Mouse (Mus musculus) kidney, embryonic 15.5 days (tissue): ENCODE measurements around the gene Elobl. TPM values are rescaled to one million over a fixed set of nuclear protein-coding genes. Genes with fewer than 3 reads are reported as not detected.

Experiments
- ATAC-seq: fragments of 200-750 bp; cut with Nextera tagmentation; replicated peaks from 2 replicates; pipeline ENCODE4 v1.8.0; 2017; ENCODE audit warnings: moderate TSS enrichment; ENCODE audit not compliant: low FRiP score
- H3K27ac ChIP-seq: fragments of 300-500 bp; sonication (generic); 2 replicates; pipeline ENCODE4 v1.5.1; 2015; ENCODE audit warnings: mild to moderate bottlenecking, inconsistent platforms
- H3K27me3 ChIP-seq: fragments of 300-500 bp; sonication (generic); 2 replicates; pipeline ENCODE4 v1.6.1; 2015; ENCODE audit warnings: inconsistent platforms
- H3K36me3 ChIP-seq: fragments of 300-500 bp; sonication (generic); 2 replicates; pipeline ENCODE4 v1.6.1; 2015; ENCODE audit warnings: inconsistent platforms
- H3K4me1 ChIP-seq: fragments of 300-500 bp; sonication (generic); 2 replicates; pipeline ENCODE4 v1.6.1; 2015; ENCODE audit warnings: inconsistent platforms
- H3K4me2 ChIP-seq: fragments of 300-500 bp; sonication (generic); 2 replicates; pipeline ENCODE4 v1.6.1; 2015; ENCODE audit warnings: moderate library complexity, mild to moderate bottlenecking, inconsistent platforms
- H3K4me3 ChIP-seq: fragments of 300-500 bp; sonication (generic); replicated peaks from 2 replicates; pipeline ENCODE4 v1.5.1; 2015; ENCODE audit warnings: mild to moderate bottlenecking, inconsistent platforms
- H3K9ac ChIP-seq: fragments of 300-500 bp; sonication (generic); 2 replicates; pipeline ENCODE4 v1.6.1; 2015; ENCODE audit warnings: mild to moderate bottlenecking, inconsistent platforms
- H3K9me3 ChIP-seq: fragments of 300-500 bp; sonication (generic); replicated peaks from 2 replicates; pipeline ENCODE4 v1.6.1; 2016; ENCODE audit warnings: inconsistent platforms
- WGBS: fragments of 180-500 bp; shearing (Covaris S2); methylation state at CpG from one replicate; pipeline ENCODE4 v1.1.7; 2015; ENCODE audit warnings: mixed read lengths; 5-methylcytosine and 5-hydroxymethylcytosine counted together
- polyA plus RNA-seq: library from polyadenylated mRNA; unstranded; fragments of >200 nt; fragmentation: Nextera tagmentation; extraction: Ambion mirVana; gene quantifications from 2 replicates; pipeline ENCODE4 v1.2.1, GENCODE M21; 2015

Gene Elobl
- polyA plus RNA-seq, result not detected in 2 replicates

- Histone ChIP-seq H3K4me2 (no peak within 1 kb of the TSS), H3K9ac (no peak within 1 kb of the TSS), H3K27ac (no peak within 1 kb of the TSS), H3K36me3 (no peaks in the 10 kb centered on the region), H3K4me3 (no peak within 1 kb of the TSS), H3K27me3 (no peaks in the 10 kb centered on the region), H3K9me3 (no peaks in the 10 kb centered on the region), H3K4me1 (no peaks in the 10 kb centered on the region)
- 88% methylated on average over 3 of the region's 3 CpGs for WGBS
- ATAC-seq, result no peak
Measured at GRCm38 (mm10) chr11:88966881-88967361, at the start of gene Elobl. Gene Elobl, minus strand, starts transcription at chr11:88966931.

- H3K4me3 ChIP-seq, result no peak overlapping the region
- no peak overlapping the region for H3K4me2 ChIP-seq
- no peaks in the 10 kb centered on the region for H3K9me3 ChIP-seq
- no peaks in the 10 kb centered on the region for H3K27me3 ChIP-seq
- 91% methylated on average over 5 of the region's 5 CpGs for WGBS
- no peak for ATAC-seq
- peaks cover 73% of the 10 kb centered on the region for H3K36me3 ChIP-seq
- H3K27ac ChIP-seq, result no peak overlapping the region
- H3K4me1 ChIP-seq, result no peaks in the 10 kb centered on the region
- H3K9ac ChIP-seq, result no peak overlapping the region
Measured at GRCm38 (mm10) chr11:89012241-89012640, 45.5 kb upstream of the Elobl start.

GRCm38 (mm10) chr11:89009496-89009895 lies 42.8 kb upstream of the Elobl start:
- Histone ChIP-seq H3K27me3 (no peaks in the 10 kb centered on the region), H3K27ac (no peak overlapping the region), H3K4me1 (no peaks in the 10 kb centered on the region), H3K9ac (no peak overlapping the region), H3K4me2 (no peak overlapping the region), H3K36me3 (peaks cover 63% of the 10 kb centered on the region), H3K9me3 (no peaks in the 10 kb centered on the region), H3K4me3 (no peak overlapping the region)
- WGBS, result 87% methylated on average over 7 of the region's 7 CpGs
- ATAC-seq, result no peak

GRCm38 (mm10) chr11:89009066-89009465 lies 42.3 kb upstream of the Elobl start:
- Histone ChIP-seq H3K9me3 (no peaks in the 10 kb centered on the region), H3K4me2 (no peak overlapping the region), H3K4me3 (no peak overlapping the region), H3K4me1 (0 out of 2 replicates have a peak, but pooled peaks cover 1% of the 10 kb centered on the region), H3K36me3 (peaks cover 63% of the 10 kb centered on the region), H3K27ac (no peak overlapping the region), H3K27me3 (no peaks in the 10 kb centered on the region), H3K9ac (no peak overlapping the region)
- 84% methylated on average over 9 of the region's 9 CpGs for WGBS
- ATAC-seq, result no peak

GRCm38 (mm10) chr11:89007582-89007981 lies 40.9 kb upstream of the Elobl start:
- Histone ChIP-seq H3K36me3 (peaks cover 56% of the 10 kb centered on the region), H3K27me3 (no peaks in the 10 kb centered on the region), H3K27ac (no peak overlapping the region), H3K9ac (no peak overlapping the region), H3K9me3 (no peaks in the 10 kb centered on the region), H3K4me1 (peaks cover 12% of the 10 kb centered on the region; the same call in 1 of the 2 replicates), H3K4me3 (no peak overlapping the region), H3K4me2 (no peak overlapping the region)
- WGBS, result 88% methylated on average over 3 of the region's 3 CpGs
- ATAC-seq, result no peak

- Histone ChIP-seq H3K9me3 (no peaks in the 10 kb centered on the region), H3K27me3 (no peaks in the 10 kb centered on the region), H3K9ac (no peak overlapping the region), H3K27ac (no peak overlapping the region), H3K4me2 (no peak overlapping the region), H3K4me3 (no peak overlapping the region), H3K4me1 (peaks cover 15% of the 10 kb centered on the region; the same call in 1 of the 2 replicates), H3K36me3 (peaks cover 44% of the 10 kb centered on the region)
- no peak for ATAC-seq
Measured at GRCm38 (mm10) chr11:89006404-89006803, 39.7 kb upstream of the Elobl start.

GRCm38 (mm10) chr11:89005473-89005872 lies 38.7 kb upstream of the Elobl start:
- Histone ChIP-seq H3K4me2 (no peak overlapping the region), H3K9ac (no peak overlapping the region), H3K4me1 (peaks cover 15% of the 10 kb centered on the region; the same call in 1 of the 2 replicates), H3K27me3 (no peaks in the 10 kb centered on the region), H3K36me3 (peaks cover 35% of the 10 kb centered on the region), H3K4me3 (no peak overlapping the region), H3K27ac (no peak overlapping the region), H3K9me3 (no peaks in the 10 kb centered on the region)
- WGBS, result 57% methylated on average over 5 of the region's 5 CpGs
- no peak for ATAC-seq

GRCm38 (mm10) chr11:89003726-89004125 lies 37.0 kb upstream of the Elobl start:
- H3K4me1 ChIP-seq, result peaks cover 27% of the 10 kb centered on the region
- no peaks in the 10 kb centered on the region for H3K27me3 ChIP-seq
- peak overlapping the region; percentile 24; the same call in 1 of the 2 replicates for H3K27ac ChIP-seq
- H3K4me2 ChIP-seq, result no peak overlapping the region
- ATAC-seq, result no peak
- no peak overlapping the region for H3K4me3 ChIP-seq
- WGBS, result 64% methylated on average over 4 of the region's 4 CpGs
- H3K9me3 ChIP-seq, result no peaks in the 10 kb centered on the region
- no peak overlapping the region for H3K9ac ChIP-seq
- H3K36me3 ChIP-seq, result peaks cover 20% of the 10 kb centered on the region

- Histone ChIP-seq H3K4me2 (peak overlapping the region; percentile 39), H3K36me3 (peaks cover 13% of the 10 kb centered on the region), H3K4me1 (peaks cover 28% of the 10 kb centered on the region), H3K9me3 (no peaks in the 10 kb centered on the region), H3K27ac (0 out of 2 replicates have a peak overlapping the region, but pooled peaks have one; percentile 32), H3K4me3 (no peak overlapping the region), H3K9ac (no peak overlapping the region), H3K27me3 (no peaks in the 10 kb centered on the region)
- no peak for ATAC-seq
- WGBS, result 45% methylated on average over 6 of the region's 6 CpGs
Measured at GRCm38 (mm10) chr11:89003078-89003477, 36.3 kb upstream of the Elobl start.

- H3K9me3 ChIP-seq, result no peaks in the 10 kb centered on the region
- no peak overlapping the region; the same call in 1 of the 2 replicates for H3K4me3 ChIP-seq
- peak overlapping the region; percentile 39 for H3K4me2 ChIP-seq
- no peak for ATAC-seq
- H3K4me1 ChIP-seq, result peaks cover 28% of the 10 kb centered on the region
- peak overlapping the region; percentile 32; the same call in 1 of the 2 replicates for H3K27ac ChIP-seq
- no peaks in the 10 kb centered on the region for H3K27me3 ChIP-seq
- no peak overlapping the region for H3K9ac ChIP-seq
- WGBS, result 82% methylated on average over 5 of the region's 5 CpGs
- H3K36me3 ChIP-seq, result peaks cover 13% of the 10 kb centered on the region; the same call in 1 of the 2 replicates
Measured at GRCm38 (mm10) chr11:89002621-89003020, 35.9 kb upstream of the Elobl start.

GRCm38 (mm10) chr11:89002068-89002467 lies 35.3 kb upstream of the Elobl start:
- 81% methylated on average over 5 of the region's 5 CpGs for WGBS
- Histone ChIP-seq H3K4me2 (peak overlapping the region; percentile 39; the same call in 1 of the 2 replicates), H3K4me1 (peaks cover 28% of the 10 kb centered on the region), H3K27ac (no peak overlapping the region), H3K27me3 (no peaks in the 10 kb centered on the region), H3K9me3 (no peaks in the 10 kb centered on the region), H3K4me3 (no peak overlapping the region), H3K9ac (no peak overlapping the region), H3K36me3 (peaks cover 13% of the 10 kb centered on the region; the same call in 1 of the 2 replicates)
- no peak for ATAC-seq

GRCm38 (mm10) chr11:89001569-89001968 lies 34.8 kb upstream of the Elobl start:
- H3K27me3 ChIP-seq, result no peaks in the 10 kb centered on the region
- H3K36me3 ChIP-seq, result peaks cover 11% of the 10 kb centered on the region; the same call in 1 of the 2 replicates
- H3K4me3 ChIP-seq, result peak overlapping the region; percentile 64
- peaks cover 28% of the 10 kb centered on the region for H3K4me1 ChIP-seq
- no peak overlapping the region for H3K27ac ChIP-seq
- WGBS, result 92% methylated on average over 7 of the region's 7 CpGs
- H3K9me3 ChIP-seq, result no peaks in the 10 kb centered on the region
- no peak for ATAC-seq
- H3K9ac ChIP-seq, result no peak overlapping the region
- H3K4me2 ChIP-seq, result peak overlapping the region; percentile 83

GRCm38 (mm10) chr11:89000527-89000819 lies 33.7 kb upstream of the Elobl start:
- no peak for ATAC-seq
- H3K9ac ChIP-seq, result 0 out of 2 replicates have a peak overlapping the region, but pooled peaks have one; percentile 57
- no peaks in the 10 kb centered on the region for H3K9me3 ChIP-seq
- peak overlapping the region; percentile 64 for H3K4me3 ChIP-seq
- H3K4me1 ChIP-seq, result peaks cover 28% of the 10 kb centered on the region
- H3K27me3 ChIP-seq, result no peaks in the 10 kb centered on the region
- H3K4me2 ChIP-seq, result peak overlapping the region; percentile 83
- H3K27ac ChIP-seq, result no peak overlapping the region
- H3K36me3 ChIP-seq, result no peaks in the 10 kb centered on the region
